Mouse (Mus musculus) liver, embryonic 14.5 days (tissue): ENCODE results near the gene Gata2. TPM values are rescaled to one million over a fixed set of nuclear protein-coding genes. Genes with fewer than 3 reads are reported as not detected.

Source experiments
- ATAC-seq: fragments of 200-750 bp; cut with Nextera tagmentation; 2 replicates; pipeline ENCODE4 v1.8.0; 2017; ENCODE audit warnings: moderate number of reproducible peaks, mild to moderate bottlenecking, moderate library complexity; ENCODE audit not compliant: insufficient read depth
- DNase-seq, 3 experiments: peaks; one replicate each; pipeline ENCODE4 v3.0.0-alpha.2; 2012 to 2013; ENCODE audit warnings: low read depth in 3 of 3, low spot score in 3 of 3
- H3K27ac ChIP-seq: fragments of 300-500 bp; sonication (generic); 2 replicates; pipeline ENCODE4 v1.5.1; 2014; ENCODE audit warnings: moderate library complexity, mild to moderate bottlenecking, control low read depth, inconsistent platforms
- H3K27me3 ChIP-seq: fragments of 300-500 bp; sonication (generic); 2 replicates; pipeline ENCODE4 v1.6.1; 2014; ENCODE audit warnings: mild to moderate bottlenecking, low read length, moderate library complexity; ENCODE audit not compliant: control insufficient read depth, insufficient read depth
- H3K36me3 ChIP-seq: fragments of 300-500 bp; sonication (generic); replicated peaks from 2 replicates; pipeline ENCODE4 v1.6.1; 2014; ENCODE audit warnings: low read depth; ENCODE audit not compliant: control insufficient read depth, insufficient read depth
- H3K4me1 ChIP-seq, 2 experiments: fragments of 200-500 bp in 1 of 2; fragments of 300-500 bp in 1 of 2; sonication (generic) in 1 of 2; replicated peaks; 2 replicates each; pipeline ENCODE4 v1.6.1; 2012 to 2014; ENCODE audit warnings: antibody characterized with exemption in 1 of 2, inconsistent platforms in 1 of 2, low read length in 1 of 2; ENCODE audit not compliant: control insufficient read depth in 2 of 2, insufficient read depth in 2 of 2
- H3K4me2 ChIP-seq: fragments of 300-500 bp; sonication (generic); 2 replicates; pipeline ENCODE4 v1.6.1; 2014; ENCODE audit warnings: low read depth, mild to moderate bottlenecking, control low read depth, moderate library complexity
- H3K4me3 ChIP-seq, 2 experiments: fragments of 200-500 bp in 1 of 2; fragments of 300-500 bp in 1 of 2; sonication (generic) in 1 of 2; 2 replicates each; pipeline ENCODE4 v1.5.1; 2012 to 2014; ENCODE audit warnings: low read depth in 2 of 2, low read length in 2 of 2, mild to moderate bottlenecking in 2 of 2, control low read depth in 1 of 2, inconsistent platforms in 1 of 2, moderate library complexity in 1 of 2; ENCODE audit not compliant: insufficient read depth in 1 of 2
- H3K9ac ChIP-seq: fragments of 300-500 bp; sonication (generic); replicated peaks from 2 replicates; pipeline ENCODE4 v1.6.1; 2014; ENCODE audit warnings: mild to moderate bottlenecking, control low read depth, moderate library complexity
- H3K9me3 ChIP-seq: fragments of 300-500 bp; sonication (generic); 2 replicates; pipeline ENCODE4 v1.6.1; 2016; ENCODE audit warnings: low read length, mixed read lengths; ENCODE audit not compliant: control insufficient read depth
- CTCF ChIP-seq: IDR thresholded peaks from 2 replicates; pipeline ENCODE4 v1.5.1; 2016; ENCODE audit warnings: antibody characterized with exemption, low read depth, control low read depth
- EP300 ChIP-seq: IDR thresholded peaks from 2 replicates; pipeline ENCODE4 v1.6.1; 2016; ENCODE audit warnings: antibody characterized with exemption, low read depth
- WGBS: fragments of 180-500 bp; shearing (Covaris S2); extraction: QIAGEN DNeasy Blood & Tissue Kit; methylation state at CpG from one replicate; pipeline ENCODE4 v1.1.7; 2014; ENCODE audit not compliant: insufficient replicate concordance; 5-methylcytosine and 5-hydroxymethylcytosine counted together
- polyA plus RNA-seq, 2 experiments: library from polyadenylated mRNA; depleted of rRNA in 1 of 2; stranded (reverse) in 1 of 2; unstranded in 1 of 2; fragments of >200 nt; fragmentation: Nextera tagmentation in 1 of 2; extraction: Ambion mirVana in 1 of 2; gene quantifications; 2 replicates each; pipeline versions ENCODE4 v1.2.1 to v1.2.3; 2012 to 2014

Gata2 gene
- polyA plus RNA-seq, 2 experiments, result 2.8 to 3.1 TPM

DNA sequence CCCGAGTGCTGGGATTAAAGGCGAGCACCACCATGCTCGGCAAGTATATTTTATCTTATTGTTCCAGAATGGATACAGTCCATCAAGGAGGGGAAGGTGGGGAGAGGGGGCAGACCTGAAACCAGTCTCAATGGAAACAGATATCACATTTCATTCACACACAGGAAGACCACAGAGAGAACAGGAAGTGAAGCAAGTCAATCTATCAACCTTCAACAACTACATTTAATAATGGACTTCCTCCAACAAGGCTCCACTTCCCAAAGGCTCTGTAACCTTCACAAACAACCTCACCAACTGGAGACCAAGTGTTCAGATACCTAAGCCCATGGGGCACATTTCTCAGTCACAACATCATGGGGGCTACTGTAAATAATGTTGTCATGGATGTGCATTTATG lies 19.5 kb upstream of the Gata2 start:
- H3K4me2 ChIP-seq, result no peak overlapping the region
- H3K27me3 ChIP-seq, result no peaks in the 10 kb centered on the region
- no peak overlapping the region for H3K4me3 ChIP-seq
- ATAC-seq (no peak), DNase-seq (no peak)
- H3K9me3 ChIP-seq, result no peaks in the 10 kb centered on the region
- no peaks in the 10 kb centered on the region for H3K4me1 ChIP-seq
- TF ChIP-seq CTCF, result no peak
- TF ChIP-seq EP300, result no peak
- H3K36me3 ChIP-seq, result no peaks in the 10 kb centered on the region
- H3K9ac ChIP-seq, result no peak overlapping the region
- WGBS, result 69% methylated on average over 3 of the region's 3 CpGs
- no peak overlapping the region for H3K27ac ChIP-seq

DNA sequence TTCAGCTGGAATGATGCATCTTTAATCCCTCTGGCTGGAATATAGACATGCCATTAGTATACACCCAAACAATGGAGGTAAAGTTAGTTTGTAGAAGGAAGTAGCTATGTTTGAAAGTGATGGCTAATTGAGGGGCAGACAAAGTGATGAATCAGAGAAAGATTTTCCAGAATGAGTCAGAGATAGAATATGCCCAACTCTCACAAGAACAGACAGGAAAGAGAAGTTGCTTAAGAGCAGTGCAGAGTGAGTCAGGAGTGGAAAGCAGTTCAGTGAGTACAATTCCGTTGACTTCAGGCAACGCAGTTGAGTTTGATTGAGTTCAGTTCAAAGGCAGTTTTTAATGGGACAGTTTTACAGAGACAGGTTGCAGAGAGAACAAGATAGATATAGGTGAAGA lies 19.0 kb upstream of the Gata2 start:
- 65% methylated on average over 2 of the region's 2 CpGs for WGBS
- no peak for TF ChIP-seq EP300
- no peak for TF ChIP-seq CTCF
- no peak overlapping the region for H3K9ac ChIP-seq

DNA sequence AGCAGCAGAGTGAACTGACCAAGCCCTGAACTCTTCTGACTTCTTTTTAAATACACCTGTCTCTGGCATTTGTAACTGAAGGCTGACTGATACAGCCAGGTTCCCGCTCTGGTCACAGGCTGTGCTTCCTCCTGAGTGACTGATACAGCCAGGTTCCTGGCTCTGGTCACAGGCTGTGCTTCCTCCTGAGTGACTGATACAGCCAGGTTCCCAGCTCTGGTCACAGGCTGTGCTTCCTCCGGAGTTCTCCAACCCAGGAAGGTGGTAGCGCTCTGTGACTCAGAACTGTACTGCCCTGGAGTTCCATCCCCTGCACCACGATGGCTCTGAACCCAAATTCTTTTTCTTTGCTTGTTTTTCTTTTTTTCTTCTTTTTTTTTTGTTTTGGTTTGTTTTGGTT lies 9.0 kb upstream of the Gata2 start:
- Histone ChIP-seq H3K4me3 (no peak overlapping the region), H3K27ac (no peak overlapping the region), H3K4me1 (no peaks in the 10 kb centered on the region), H3K36me3 (no peaks in the 10 kb centered on the region), H3K27me3 (peaks cover 10% of the 10 kb centered on the region), H3K9ac (no peak overlapping the region), H3K9me3 (no peaks in the 10 kb centered on the region), H3K4me2 (no peak overlapping the region)
- no peak for TF ChIP-seq CTCF
- no peak for TF ChIP-seq EP300
- no peak for ATAC-seq
- 35% methylated on average over 4 of the region's 4 CpGs for WGBS
- no peak for DNase-seq

More for the DNA sequence above, 19.0 kb upstream of the Gata2 start:
- ATAC-seq (no peak), DNase-seq (no peak)
- H3K27ac ChIP-seq, result no peak overlapping the region
- H3K27me3 ChIP-seq, result no peaks in the 10 kb centered on the region
- no peaks in the 10 kb centered on the region for H3K36me3 ChIP-seq
- no peaks in the 10 kb centered on the region for H3K4me1 ChIP-seq
- no peak overlapping the region for H3K4me3 ChIP-seq
- no peaks in the 10 kb centered on the region for H3K9me3 ChIP-seq
- H3K4me2 ChIP-seq, result no peak overlapping the region

DNA sequence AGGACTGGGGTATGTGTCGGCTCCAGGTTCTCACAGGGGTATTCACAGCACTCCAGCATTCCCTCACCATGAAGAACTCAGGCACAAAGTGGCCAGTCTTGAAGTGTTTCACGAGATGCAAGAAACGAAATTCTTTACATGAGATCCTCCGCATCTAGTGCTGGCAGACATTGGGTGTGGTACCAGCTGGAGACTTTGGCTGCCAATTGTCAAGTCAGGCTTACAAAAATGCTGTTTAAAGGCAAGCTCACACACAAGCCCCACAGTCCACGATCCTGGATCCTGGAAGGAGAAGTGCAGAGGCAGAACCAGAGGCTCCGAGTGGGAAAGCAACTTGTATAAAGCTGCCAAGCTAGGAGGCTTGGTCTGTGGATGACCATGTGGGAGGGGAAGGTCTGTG lies 5.5 kb upstream of the Gata2 start:
- Histone ChIP-seq H3K36me3 (no peaks in the 10 kb centered on the region), H3K27ac (no peak overlapping the region), H3K4me3 (no peak overlapping the region), H3K9ac (no peak overlapping the region), H3K27me3 (peaks cover 44% of the 10 kb centered on the region), H3K9me3 (no peaks in the 10 kb centered on the region), H3K4me2 (no peak overlapping the region), H3K4me1 (peaks cover 2 to 7% of the 10 kb centered on the region in 2 experiments; a peak in 3 of 4 replicates)
- DNase-seq, result no peak
- TF ChIP-seq EP300, result no peak
- no peak for TF ChIP-seq CTCF
- ATAC-seq, result no peak
- WGBS, result 70% methylated on average over 6 of the region's 6 CpGs

DNA sequence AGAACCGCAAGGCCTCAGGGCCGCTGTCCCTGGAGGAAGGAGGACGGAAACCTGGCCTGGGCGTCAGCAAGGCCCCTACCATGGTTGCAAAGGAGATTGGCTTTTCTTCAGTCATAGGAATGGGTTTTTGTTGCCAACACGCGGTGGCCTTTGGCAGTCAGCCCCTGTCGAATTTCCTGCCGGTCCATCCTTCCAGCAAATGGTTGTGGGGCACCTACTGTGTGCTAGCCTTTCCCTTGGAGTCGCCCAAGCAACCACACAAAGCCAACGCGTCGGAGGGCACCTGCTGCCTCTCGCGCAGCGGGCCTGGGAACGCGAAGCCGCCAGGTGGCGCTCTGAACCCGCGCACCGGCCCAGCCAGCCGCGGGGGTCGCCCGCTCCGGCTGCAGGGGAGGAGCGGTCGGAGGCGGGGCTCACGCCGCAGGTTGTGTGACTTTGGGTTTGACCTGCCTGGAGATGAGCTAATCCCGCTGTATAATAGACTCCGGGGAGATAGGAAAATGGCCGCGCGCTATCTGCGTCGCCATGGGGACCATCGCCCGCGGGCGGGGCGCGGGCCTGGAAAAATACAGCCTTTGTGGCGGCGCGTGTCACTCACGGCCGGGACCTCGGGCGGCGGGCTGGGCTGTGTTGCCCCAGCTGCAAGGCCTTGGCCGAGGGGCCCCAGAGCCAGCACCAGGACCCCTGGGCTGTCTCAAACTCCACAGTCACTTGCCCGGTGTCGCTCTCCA lies 4.2 kb upstream of the Gata2 start:
- peak overlapping the region; percentile 72 for H3K4me2 ChIP-seq
- ATAC-seq (peak; percentile 77), DNase-seq (peak; percentile 41 to 58 (median 43))
- TF ChIP-seq EP300 (no peak), CTCF (peak; percentile 78)
- no peaks in the 10 kb centered on the region for H3K36me3 ChIP-seq
- no peak overlapping the region for H3K27ac ChIP-seq
- H3K9me3 ChIP-seq, result no peaks in the 10 kb centered on the region
- 2% methylated on average over 51 of the region's 56 CpGs for WGBS
- peak overlapping the region; percentile 39; the same call in 1 of the 2 replicates for H3K9ac ChIP-seq
- H3K4me3 ChIP-seq, result peak overlapping the region; percentile 60 to 61
- peaks cover 2 to 7% of the 10 kb centered on the region in 2 experiments; a peak in 3 of 4 replicates for H3K4me1 ChIP-seq
- peaks cover 57% of the 10 kb centered on the region for H3K27me3 ChIP-seq
